Mouse (Mus musculus): ENCODE measurements around the gene Pros1.

DNA sequence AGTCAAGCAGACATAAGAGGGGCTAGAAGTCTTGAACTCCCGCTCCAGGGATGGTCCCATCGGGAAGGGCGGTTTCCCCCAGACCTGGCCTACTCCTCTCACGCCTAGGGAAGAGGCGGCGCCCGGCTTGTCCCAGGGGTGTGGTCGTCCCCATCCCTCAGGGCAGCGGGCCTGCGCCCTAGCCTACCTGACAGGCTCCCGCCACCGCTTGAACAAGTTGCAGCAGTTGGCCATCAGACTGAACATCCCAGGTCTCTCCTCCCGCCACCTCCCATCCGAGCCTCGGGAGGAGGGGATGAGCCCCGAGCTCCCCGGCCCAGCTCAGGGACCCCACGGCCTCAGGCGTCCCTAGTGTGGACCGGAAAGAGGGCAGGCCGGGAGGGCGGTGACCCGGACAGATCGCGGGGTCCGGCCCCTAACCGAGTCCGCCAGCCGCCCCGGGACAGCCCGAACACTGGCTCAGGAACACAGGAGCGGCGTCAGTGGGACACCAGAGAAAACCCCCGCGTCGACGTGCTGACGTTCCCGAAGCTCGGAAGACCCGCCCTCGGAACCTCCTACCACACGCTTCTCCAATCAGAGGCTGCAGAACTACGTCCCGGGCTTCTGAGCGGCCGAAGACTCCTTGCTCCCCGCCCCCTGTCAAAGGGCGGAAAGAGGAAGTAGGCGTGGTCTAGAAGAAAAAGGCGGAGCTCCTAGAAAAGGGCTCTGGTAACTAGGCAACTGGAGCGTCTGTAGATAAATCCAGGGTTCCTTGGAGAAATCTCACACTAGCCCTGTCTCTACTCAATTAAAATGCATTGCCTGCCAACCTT, 7.4 kb upstream of the Pros1 start, which contains the start of gene Arl13b:
- TF ChIP-seq POLR2A (IDR thresholded peaks at IDR 0.05; ENCODE audit: borderline replicate concordance, extremely low read depth, insufficient read depth, insufficient read length, poor library complexity, severe bottlenecking) (no peak), CTCF (IDR thresholded peaks at IDR 0.05; ENCODE audit: borderline replicate concordance, extremely low read depth, insufficient read depth, insufficient read length) (no peak)

All from brain, embryonic 14.5 days (tissue).